Mouse (Mus musculus) E14TG2a.4 (cell line): Measurements from ENCODE around the gene Cnot6l.

Experiments
- CTCF ChIP-seq: conservative IDR thresholded peaks from 2 replicates; pipeline ENCODE4 v1.5.1; 2014; ENCODE audit warnings: low read length
- NANOG ChIP-seq: IDR thresholded peaks from 2 replicates; pipeline ENCODE4 v1.6.1; 2014; ENCODE audit warnings: borderline replicate concordance, low read length, mixed read lengths
- POU5F1 ChIP-seq: IDR thresholded peaks from 2 replicates; pipeline ENCODE4 v1.6.1; 2014; ENCODE audit warnings: low read length, borderline replicate concordance

GRCm38 (mm10) chr5:96191251-96191650, 27.3 kb upstream of the Cnot6l start:
- TF ChIP-seq CTCF (no peak), POU5F1 (no peak), NANOG (no peak)
